Mouse (Mus musculus) kidney, postnatal 4 days (tissue): Measurements from ENCODE around the gene Vps51.

Experiments
- DNase-seq, 2 experiments: peaks; one replicate each; pipeline ENCODE4 v3.0.0; 2021; ENCODE audit warnings: mixed read lengths in 2 of 2

Gene Vps51

GRCm38 (mm10) chr19:6076564-6077393, at the start of gene Vps51:
Gene Vps51 (minus strand): TSS chr19:6077231.
- DNase-seq, result peak; percentile 89 to 91

DNA sequence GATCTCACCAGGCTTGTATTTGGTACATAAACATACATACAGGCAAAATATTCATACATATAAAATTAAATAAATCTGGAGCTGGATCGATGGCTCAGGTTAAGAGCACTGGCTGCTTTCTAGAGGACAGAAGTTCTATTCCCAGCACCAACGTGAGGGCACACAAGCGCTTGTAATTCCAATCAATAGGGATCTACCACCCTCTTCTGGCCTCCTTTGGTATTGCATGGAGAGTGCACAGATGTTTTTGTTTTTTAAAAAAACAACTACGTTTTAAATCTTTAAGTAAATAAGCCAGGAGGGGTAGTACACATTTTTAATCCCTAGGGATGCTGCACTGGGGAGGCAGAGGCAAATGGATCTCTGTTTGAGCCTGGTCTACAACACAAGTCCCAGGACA, 49.3 kb upstream of the Vps51 start:
- peak; percentile 58 to 59 for DNase-seq

- no peak for DNase-seq
These were observed 47.9 kb upstream of the Vps51 start for GRCm38 (mm10) chr19:6124898-6125297.

DNA sequence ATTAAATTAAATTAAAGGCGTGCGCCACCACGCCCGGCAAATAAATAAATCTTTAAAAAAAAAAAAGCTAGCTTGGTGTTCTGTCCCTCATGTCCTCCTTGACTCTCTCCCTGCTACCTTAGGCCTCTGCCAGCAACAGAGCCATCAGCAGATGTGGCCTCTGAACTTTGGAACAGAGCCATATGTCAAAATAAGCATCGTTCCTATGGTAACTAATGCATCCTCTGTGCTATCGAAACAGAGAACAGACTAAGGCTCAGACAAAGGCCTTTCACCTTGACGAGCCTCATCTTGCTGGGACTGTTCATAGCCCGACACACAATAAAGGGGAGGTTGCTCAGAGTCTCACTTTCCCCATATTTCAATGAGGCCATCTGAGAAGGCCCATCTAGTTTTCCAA, 46.3 kb upstream of the Vps51 start:
- no peak for DNase-seq

- DNase-seq, result peak in 1 of 2 experiments; percentile 43
These were observed 44.7 kb upstream of the Vps51 start for GRCm38 (mm10) chr19:6121761-6122160.

DNA sequence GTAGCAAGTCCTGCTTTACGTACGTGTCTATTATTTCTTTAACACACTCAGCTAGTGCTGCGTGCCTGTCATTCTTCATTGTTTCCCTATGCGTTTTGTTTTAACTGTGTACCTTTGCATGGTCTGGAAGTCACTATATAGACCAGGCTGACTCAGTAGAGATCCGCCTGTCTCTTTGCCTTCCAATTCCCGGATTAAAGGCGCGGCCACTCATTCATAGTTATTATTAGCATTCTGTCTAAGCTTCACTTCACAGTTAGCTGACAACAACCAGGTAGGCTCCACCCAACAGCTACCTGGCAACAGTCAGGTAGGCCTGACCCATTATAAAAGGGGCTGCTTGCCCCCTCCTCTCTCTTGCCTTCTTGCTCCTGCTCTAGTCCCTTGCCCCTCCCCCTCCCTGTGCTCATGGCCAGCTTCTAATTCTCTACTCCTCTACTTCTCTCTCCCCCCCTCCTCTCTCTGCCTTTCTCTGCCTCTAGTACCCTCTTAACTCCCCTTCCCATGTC, 41.7 kb upstream of the Vps51 start:
- peak in 1 of 2 experiments; percentile 32 for DNase-seq

- peak; percentile 89 to 94 for DNase-seq
These were observed 41.1 kb upstream of the Vps51 start, which contains the start of gene Sac3d1 for GRCm38 (mm10) chr19:6117986-6118676. Gene Sac3d1 (minus strand): TSS chr19:6118650.

DNA sequence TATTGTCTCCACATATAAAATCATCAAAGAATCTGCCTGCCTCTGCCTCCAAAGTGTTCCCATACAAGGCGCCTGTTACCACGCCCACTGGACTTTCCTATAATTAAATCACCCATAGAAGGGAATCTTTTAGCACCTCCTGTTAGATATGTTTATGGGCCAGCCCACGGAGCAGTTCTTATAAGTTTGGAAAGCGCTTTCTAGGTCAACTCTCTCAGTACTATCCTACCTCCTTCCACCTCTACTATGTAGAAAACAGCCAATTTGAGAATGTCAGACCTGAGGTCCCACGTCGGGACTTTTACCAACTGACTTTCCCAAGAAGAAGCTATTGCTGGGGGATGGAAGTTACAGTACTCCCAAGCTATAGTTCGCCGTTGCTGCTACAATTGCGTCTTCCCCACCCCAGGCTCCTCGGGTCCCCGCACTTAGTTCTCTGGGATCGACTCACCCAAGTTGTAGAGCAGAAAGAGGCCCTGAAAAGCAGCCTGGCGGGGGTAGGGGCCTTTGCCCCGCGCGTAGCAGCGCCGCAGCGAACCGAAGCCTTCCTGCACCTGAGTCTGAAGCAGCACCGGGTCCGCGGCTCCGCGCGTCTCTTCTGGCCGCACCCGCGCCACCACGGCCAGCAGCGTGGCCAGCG, 40.4 kb upstream of the Vps51 start:
- no peak for DNase-seq

- no peak for DNase-seq
These were observed 39.3 kb upstream of the Vps51 start for GRCm38 (mm10) chr19:6116113-6116850.

DNA sequence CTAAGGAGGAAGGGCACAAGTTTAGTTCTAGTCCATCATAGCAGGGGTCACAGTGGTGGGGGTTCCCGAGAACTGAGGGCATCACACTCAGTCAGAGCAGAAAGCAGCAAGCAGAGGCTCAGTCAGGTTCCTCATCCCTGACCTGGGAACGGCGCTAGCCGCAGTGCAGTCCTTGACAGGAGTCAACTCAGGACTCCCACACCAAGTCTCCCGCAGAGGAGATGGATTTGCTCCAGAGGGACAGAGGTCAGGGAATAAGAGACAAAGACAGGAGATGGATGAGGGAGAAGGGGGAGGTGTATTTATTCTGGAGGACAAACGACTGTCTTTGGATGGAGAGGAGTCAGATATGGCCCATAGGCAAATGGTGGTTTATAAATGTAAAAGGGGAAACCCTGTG, 36.1 kb upstream of the Vps51 start:
- no peak for DNase-seq

DNA sequence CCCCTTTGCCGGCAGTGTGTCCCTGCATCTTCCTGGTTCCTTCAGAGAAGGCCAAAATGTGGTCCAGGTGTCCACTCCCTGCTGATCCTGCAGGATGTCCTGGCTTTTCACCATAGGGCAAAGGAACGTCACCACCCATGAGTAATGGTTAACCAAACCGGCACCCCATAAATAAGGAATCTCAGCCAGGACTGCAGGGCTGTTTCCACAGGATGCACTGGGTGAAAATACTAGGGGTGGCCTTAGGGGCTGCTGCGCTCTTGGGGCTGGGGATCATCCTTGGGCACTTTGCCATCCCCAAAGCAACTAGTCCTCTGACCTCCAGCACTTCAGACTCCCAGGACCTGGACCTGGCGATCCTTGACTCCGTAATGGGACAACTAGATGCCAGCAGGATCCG, 28.6 kb upstream of the Vps51 start, which contains the start of gene Naaladl1:
Gene Naaladl1 (plus strand): TSS at position 197 of the 400 bp plus-strand sequence.
- DNase-seq, result no peak

DNA sequence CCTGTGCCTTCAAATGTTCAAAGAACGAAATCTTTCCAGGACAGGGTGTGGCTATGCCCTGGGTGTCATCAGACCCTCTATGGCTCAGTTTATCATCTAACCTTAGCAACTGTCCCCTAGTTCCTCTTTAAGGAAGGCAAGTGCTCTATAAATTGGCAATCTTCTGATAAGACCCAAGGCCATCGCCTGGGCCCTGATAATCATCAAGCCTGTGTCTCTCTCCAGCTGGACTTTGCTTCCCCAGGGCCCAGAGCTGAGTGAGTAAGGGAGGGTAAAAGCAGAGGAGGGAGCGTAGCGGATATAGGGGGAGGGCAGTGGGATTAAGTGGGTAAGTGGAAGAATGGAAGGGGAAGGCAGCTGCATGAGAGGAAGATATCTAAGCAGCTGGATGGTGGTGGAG, 27.4 kb upstream of the Vps51 start:
- no peak for DNase-seq

GRCm38 (mm10) chr19:6102169-6102853, 25.3 kb upstream of the Vps51 start:
- DNase-seq, result no peak

GRCm38 (mm10) chr19:6101186-6101585, 24.2 kb upstream of the Vps51 start:
- DNase-seq, result no peak

GRCm38 (mm10) chr19:6097847-6098246, 20.8 kb upstream of the Vps51 start:
- peak in 1 of 2 experiments; percentile 31 for DNase-seq

- no peak for DNase-seq
These were observed 17.1 kb upstream of the Vps51 start, which contains the start of gene AC131692.1 for GRCm38 (mm10) chr19:6094119-6094518. Gene AC131692.1 (plus strand): TSS chr19:6094419.

DNA sequence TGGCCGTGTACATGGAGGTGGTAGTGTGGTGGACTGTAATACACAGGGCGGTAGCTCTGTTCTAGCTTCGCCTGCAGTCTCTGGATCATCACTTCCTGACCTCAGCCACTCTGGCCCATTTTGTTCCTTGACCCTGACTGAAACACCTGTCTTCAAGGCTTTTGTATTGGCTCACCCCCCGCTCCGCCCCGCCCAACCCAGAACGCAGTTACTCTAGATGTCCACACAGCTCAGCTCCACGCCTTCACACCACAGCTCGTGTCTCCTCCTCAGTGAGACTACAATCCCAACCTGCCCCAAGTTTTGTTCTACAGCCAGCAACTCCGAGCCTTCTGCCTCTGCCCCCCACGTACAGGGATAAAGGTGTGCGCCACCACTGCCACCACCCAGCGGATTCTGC, 11.8 kb upstream of the Vps51 start:
- DNase-seq, result no peak

- DNase-seq, result peak; percentile 78 to 86
These were observed 8.4 kb upstream of the Vps51 start for GRCm38 (mm10) chr19:6085417-6085879.

DNA sequence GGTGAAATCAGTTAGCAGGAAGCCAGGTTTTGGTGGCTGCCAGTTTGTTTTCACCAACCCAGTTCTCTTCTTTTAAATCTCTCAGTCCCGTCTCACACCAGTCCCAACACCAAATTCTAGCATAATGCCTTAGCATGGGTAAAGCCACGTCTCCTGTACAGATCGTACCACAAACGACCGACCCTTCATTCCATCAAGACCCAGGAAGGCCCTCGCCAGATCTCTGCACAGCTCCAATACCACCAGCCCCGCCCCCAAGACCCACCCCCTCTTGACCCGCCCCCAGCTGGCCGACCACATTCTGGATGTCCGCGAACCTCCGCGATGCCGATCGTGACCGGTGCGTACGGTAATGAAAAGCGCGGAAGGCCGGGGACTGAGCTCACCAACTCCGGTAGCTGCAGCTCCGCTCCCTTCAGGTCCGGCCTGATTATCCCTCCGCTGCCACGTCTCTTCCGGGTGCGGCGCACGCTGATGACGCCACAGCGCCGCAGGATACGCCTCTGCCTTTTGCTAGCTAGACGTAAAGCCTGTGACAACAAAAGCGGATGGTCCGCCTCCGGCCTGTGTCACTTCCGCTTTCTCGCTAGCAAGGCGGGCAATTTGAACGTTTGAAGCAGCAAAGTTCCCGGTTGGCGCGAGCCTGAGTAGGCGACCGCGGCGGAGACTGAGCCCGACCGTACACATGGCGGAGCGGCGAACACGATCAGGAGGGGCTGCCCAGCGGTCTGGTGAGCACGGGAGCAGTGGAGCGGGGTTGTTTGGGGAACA, 7.6 kb upstream of the Vps51 start, which contains the start of the genes Zfpl1 and Cdca5:
Gene Zfpl1 (minus strand): TSS at position 479 of the 771 bp plus-strand sequence.
Gene Cdca5 (plus strand): TSS at position 506 of the 771 bp plus-strand sequence.
- peak; percentile 97 to 98 for DNase-seq

DNA sequence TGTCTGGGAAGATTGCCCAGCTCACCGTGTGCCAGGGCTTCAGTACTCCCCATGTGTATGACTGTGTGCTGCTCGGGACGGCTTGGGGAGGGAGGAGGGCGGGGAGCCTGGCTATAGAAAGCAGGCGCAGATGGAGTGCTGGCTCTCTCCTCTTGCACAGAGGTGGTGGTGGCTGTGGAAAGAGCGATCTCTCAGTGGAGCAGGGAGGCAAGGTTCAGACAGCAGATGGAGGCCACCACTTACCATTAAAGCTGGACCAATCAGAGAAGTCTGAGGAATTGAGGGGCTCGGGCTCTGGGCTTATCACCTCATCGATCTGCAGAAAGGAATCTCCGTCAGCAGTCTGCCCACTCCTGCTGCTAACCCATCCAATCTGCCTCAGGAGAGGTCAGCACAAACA, 5.1 kb upstream of the Vps51 start, which contains the start of gene Gm28374:
Gene Gm28374 (minus strand): TSS at position 101 of the 400 bp plus-strand sequence.
- no peak for DNase-seq
